Mouse (Mus musculus) spleen, postnatal 14 days (tissue): ENCODE measurements around the gene Ints5.

Experiments
- DNase-seq, 2 experiments: peaks; one replicate each; pipeline ENCODE4 v3.0.0; 2021 to 2022; ENCODE audit warnings: low spot score in 2 of 2

Ints5 gene

DNA sequence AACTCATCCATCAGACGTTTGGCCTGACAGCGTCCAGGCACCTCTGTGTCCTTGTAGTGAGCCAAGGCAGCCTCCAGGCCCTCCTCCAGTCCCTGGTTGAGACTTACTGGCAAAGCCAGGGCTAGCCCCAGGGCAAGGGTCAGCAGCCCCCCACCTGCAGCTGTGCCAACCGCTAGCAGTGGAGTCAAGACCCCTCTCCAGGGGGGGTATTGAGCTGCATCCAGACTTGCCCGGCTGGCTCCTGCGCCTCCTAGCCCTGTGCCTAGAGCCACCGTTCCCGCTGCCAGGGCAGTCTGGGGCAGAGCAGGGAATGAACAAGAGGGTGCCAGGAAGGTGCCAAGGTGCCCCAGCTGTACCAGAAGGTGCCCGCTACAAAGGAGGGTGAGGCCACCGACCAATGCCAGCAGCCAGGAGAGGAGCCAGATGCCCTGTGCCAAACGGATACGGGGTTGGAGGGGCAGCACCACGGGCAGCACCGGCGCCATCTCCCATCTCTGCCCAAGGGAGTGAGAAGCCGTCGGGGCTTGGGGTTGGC, 36.0 kb downstream of the Ints5 start:
- no peak for DNase-seq

GRCm38 (mm10) chr19:8929224-8930088, 36.7 kb downstream of the Ints5 start, which contains the start of the genes Rom1 and Eml3:
Rom1 (minus strand) TSS chr19:8929356.
Eml3 (plus strand) TSS chr19:8929552.
- peak; percentile 77 to 82 for DNase-seq

DNA sequence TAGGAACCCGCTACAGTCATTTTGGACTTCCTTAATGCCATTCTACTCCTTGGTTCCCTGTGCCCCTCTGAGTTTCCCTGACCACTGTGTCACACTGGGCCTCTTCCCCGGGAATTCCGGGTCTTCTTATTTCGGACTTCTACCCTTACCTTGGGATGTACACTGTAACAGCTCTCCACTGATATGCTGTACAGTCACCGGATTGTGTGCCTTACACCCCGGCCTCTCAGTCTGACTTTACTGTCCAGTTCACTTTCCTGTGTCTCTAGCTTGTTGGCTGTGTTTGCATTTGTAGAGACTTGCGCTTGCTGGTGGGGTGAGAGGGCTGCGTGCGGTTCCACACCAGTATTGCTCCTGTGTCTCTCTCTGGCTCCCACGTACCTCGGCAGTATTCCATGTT, 37.3 kb downstream of the Ints5 start:
- DNase-seq: no peak

DNA sequence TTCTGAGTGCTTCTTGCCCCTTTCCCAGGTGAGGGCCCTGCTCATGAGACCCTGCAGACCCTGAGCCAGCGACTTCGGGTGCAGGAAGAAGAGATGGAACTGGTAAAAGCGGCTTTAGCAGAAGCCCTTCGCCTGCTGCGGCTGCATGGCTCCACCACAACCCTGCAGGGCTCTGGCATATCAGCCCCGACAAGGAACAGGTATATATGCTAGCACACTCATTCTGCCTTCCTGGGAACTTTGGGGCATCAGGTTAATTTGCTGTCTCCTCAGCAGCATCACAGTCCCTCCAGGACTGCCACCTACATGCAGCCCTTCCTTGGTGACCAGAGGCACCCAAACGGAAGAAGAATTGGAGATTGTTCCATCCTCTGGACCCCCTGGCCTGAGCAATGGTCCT, 38.0 kb downstream of the Ints5 start:
- no peak for DNase-seq

DNA sequence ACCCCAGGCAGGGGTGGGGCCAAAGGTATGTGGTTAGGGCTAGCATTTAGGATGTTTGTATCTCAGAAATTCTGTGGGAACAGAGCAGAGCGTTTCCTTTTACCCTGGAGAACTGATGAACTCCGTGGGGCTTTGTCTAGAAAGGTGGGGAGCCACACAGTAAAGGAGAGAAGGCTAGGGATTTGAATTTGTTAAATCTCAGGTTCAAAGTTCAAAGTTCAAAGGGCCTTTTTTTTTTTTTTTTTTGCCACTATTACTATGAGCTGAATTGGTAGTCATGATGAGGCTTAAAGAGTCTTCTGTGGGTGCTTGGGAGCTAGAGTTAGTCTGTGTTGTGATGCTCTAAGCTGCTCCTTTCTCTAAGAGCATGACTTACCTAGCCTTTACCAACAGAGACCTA, 43.9 kb downstream of the Ints5 start:
- DNase-seq: no peak

DNA sequence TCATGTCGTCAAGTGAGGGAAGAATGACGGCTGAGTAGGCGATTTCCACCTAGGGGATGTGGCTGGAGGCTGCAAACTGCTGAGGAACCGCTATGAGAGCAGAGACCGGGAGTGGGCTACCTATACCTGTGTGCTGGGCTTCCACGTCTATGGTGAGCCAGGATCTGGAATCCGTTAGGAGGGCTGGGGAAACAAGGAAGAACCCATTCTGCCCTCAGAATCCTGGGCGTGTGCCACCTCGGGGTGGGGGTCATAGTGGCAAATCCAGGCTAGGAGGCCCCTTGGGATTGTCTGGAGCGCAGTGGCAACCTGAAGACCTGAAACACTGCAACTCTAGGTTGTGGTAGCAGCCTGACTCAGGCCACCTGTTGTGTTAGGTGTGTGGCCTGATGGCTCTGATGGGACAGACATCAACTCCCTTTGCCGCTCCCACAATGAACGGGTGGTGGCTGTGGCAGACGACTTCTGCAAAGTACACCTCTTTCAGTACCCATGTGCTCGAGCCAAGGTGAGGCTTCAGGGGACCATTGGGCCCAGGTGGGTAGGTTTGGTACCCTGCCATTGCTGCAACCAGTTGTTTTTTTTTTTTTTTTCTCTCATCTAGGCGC, 47.8 kb downstream of the Ints5 start:
- no peak for DNase-seq

DNA sequence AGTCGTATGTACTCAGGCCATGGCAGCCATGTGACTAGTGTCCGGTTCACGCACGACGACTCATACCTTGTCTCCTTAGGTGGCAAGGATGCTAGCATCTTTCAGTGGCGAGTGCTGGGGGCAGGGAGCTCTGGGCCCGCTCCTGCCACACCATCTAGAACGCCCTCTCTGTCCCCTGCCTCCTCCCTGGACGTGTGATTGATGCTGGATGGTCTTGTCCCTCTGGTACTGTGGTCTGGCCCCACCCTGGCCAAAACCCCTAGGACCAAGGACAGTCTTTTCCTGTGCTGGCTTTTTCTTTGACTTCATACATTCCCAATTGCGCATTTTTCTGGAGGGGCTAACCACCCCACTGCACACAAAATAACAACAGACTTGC, 48.3 kb downstream of the Ints5 start:
- DNase-seq: no peak

DNA sequence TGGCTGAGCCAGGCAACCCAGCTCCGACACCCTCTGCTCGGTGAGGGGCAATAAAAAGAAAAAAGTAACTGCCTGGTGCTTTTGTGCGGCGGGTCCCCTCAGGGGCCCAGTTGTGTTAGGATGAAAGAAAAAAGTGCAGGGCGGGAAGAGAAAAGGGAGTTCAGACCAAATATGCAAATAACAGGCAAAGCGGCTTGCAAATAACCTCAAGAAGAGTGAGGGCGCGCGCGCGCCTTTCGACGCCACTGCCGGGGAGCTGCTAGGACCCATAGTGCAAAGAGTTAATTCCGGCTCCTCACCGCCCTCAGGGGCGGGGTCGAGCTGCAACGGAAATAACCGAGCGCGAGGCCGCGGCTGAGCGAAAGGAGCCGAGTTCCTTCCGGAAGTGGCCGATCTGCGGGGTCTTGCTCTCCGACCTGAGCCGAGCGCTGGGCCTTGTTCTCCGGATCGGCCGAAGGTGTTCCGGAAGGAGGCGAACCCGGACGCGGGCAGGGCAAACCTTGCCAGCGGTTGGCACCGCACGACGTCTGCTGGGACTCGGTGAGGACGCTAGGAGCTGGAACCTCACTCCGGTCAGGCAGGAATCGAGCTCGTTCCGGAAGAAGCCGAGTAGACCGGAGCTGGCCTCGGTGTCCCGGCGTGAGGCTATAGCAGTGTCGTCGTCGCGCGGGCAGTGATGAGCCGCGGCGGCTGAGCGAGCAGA, 48.9 kb downstream of the Ints5 start, which contains the start of gene Mta2:
Gene Mta2, plus strand, starts transcription at position 361 of the 703 bp plus-strand sequence.
- DNase-seq: peak; percentile 93 to 95

DNA sequence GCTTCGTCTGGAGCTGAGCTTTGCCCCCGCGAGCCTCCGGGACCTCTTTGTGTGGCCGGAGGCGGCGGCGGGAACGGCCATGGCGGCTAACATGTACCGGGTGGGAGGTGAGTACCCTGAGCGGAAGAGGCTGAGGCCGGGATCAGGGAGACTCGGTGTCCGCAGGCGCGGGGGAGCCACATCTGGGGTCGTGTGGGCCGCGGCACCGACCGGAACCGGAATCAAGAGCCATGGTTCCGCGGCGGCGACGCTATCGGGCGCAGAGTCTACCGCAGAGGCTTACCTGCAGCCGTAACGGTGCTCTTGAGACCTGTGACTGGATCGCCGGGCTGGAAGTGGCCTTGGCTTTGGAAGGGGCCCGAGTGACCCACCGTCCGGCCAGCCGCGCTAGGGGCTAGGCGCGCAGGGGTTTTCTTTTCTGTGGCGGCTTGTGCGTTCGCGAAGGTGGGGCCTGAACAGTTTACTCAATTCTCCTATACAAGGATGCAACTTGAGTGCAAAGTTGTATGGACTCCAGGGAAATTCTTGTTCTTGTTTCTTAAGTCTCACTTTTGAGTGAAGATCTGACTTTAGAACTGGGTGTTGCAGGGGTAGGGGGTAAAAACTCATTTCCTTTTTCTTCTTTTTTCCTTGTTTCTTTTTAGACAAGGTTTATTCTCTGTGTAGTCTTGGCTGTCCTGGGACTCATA, 49.6 kb downstream of the Ints5 start:
- peak in 1 of 2 experiments; percentile 43 for DNase-seq

GRCm38 (mm10) chr19:8943047-8943446, 50.2 kb downstream of the Ints5 start:
- no peak for DNase-seq

GRCm38 (mm10) chr19:8944062-8944461, 51.3 kb downstream of the Ints5 start:
- DNase-seq: no peak

- DNase-seq: peak; percentile 37 to 55
These were observed 51.9 kb downstream of the Ints5 start for GRCm38 (mm10) chr19:8944750-8945149.

DNA sequence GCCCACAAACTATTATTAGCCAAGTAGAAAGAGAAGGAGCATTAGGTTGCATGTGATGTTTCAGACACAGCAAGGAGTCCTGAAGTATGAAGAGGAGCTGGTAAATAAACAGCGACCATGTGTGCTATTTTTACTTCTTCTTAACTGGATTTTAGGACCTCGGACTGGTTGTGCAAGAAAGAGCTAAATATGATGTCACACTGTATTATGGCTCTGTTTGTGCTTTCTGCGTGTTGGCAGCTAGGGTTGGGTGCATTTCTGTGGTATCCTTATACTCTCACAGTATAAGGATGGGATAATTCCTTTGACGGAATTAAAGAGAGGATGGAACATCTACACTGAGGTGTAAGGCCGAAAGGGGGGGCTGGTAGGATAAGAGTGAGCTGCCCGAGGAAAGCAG, 52.4 kb downstream of the Ints5 start:
- no peak for DNase-seq

DNA sequence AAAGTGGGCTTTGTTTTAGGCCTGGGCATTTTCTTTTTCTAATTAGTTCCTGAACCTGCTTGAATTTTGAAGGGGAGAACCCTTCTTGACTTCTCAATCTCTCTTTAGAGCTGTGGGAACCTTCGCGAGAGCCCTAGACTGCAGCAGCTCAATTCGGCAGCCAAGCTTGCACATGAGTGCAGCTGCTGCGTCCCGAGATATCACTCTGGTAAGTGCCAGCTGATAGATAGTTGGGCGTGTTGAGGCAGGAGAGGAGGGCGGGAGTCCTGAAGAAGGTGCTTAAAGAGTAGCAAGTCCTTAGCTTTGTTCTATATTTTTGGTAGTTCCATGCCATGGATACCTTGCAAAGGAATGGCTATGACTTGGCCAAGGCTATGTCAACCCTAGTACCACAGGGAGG, 54.1 kb downstream of the Ints5 start:
- no peak for DNase-seq
